Mouse (Mus musculus): ENCODE data around the gene Dnajb1. TPM values are rescaled to one million over a fixed set of nuclear protein-coding genes. Genes with fewer than 3 reads are reported as not detected.

Dnajb1 gene
- polyA plus RNA-seq, 1 experiment from 2014 or later: 49.3 TPM

DNA sequence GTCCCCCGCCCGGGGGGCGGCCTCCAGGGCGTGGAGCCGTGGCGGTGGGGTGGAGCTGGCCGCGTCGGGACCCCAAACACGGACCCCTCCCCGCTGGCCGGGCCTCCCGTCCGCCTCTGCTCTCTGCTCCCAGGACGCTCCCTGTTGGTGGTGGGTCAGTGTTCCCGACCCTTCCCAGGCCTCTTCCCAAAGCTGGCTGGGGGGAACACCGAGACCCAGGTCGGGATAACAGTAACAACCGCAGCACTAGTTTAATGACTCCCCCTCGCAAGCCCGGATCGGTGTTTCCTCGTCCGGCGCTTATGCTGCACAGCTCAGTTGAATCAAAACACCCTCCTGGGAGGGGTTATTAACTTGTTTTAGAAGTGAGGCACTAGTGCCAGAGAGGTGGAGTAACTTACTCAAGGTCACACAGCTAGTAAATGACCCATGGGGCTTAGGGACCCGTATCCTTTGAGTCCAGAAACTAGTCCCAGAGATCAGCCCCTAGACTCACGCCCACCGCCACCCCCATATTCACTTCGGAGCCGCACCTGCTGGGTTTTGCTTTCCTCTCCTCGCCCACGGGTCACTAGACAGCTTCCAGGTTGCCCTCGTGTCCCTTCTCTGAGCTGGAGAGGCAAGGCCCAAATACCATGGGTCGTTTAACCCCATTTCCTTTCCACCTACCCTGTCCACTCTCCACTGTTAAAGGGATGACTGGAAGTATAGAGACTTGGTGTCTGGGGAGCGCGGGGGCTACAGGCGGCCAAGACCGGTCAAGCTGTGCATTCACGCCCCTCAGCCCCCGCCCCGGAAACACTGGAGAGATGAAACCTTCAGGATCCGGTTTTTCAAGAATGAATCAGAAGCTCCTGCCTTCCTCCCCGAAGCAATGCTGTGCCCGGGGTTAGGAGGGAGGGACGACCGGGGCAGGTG, 45.0 kb downstream of the Dnajb1 start:
- H3K9me3 ChIP-seq (replicated peaks; ENCODE audit: control insufficient read depth, low read length): no peaks in the 10 kb centered on the region
- peak overlapping the region; percentile 92 for H3K4me3 ChIP-seq (ENCODE audit: low read length)
- H3K27ac ChIP-seq (ENCODE audit: low read length): peak overlapping the region; percentile 80
- 1% methylated on average over 46 of the region's 46 CpGs for WGBS
- no peak; the same call in 1 of the 2 replicates for ATAC-seq (replicated peaks; ENCODE audit: extremely low read depth, insufficient read depth, low FRiP score)
- peaks cover 4% of the 10 kb centered on the region for H3K36me3 ChIP-seq (ENCODE audit: control insufficient read depth, insufficient read depth)
- no peaks in the 10 kb centered on the region for H3K27me3 ChIP-seq (ENCODE audit: control insufficient read depth, insufficient read depth, low read length)
- peaks cover 20% of the 10 kb centered on the region for H3K4me1 ChIP-seq (ENCODE audit: control insufficient read depth, insufficient read depth, low read length)
- H3K4me2 ChIP-seq (ENCODE audit: low read depth, low read length): peak overlapping the region; percentile 94
- H3K9ac ChIP-seq (ENCODE audit: low read length): peak overlapping the region; percentile 96

DNA sequence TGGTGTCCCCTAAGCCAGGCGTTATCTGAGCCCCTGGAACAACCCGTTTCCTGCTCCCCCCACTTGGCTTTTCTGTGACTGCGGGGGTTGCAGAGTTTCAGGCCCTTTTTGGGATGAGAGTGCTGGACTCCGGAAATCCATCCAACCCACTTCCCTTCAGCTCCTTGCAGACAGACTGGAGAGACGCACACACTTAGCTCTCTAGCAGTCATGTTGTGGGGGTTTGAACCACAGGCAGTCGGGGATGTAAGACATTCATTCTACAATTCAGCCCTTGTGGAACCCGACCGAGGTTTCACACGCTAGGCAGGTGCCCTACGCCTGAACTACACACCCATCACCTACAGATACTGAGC, 45.6 kb downstream of the Dnajb1 start:
- Histone ChIP-seq H3K4me1 (ENCODE audit: control insufficient read depth, insufficient read depth, low read length) (peaks cover 20% of the 10 kb centered on the region), H3K4me2 (ENCODE audit: low read depth, low read length) (peak overlapping the region; percentile 94), H3K4me3 (ENCODE audit: low read length) (peak overlapping the region; percentile 92), H3K27ac (ENCODE audit: low read length) (peak overlapping the region; percentile 80), H3K36me3 (ENCODE audit: control insufficient read depth, insufficient read depth) (peaks cover 4% of the 10 kb centered on the region), H3K27me3 (ENCODE audit: control insufficient read depth, insufficient read depth, low read length) (no peaks in the 10 kb centered on the region), H3K9me3 (replicated peaks; ENCODE audit: control insufficient read depth, low read length) (no peaks in the 10 kb centered on the region), H3K9ac (ENCODE audit: low read length) (peak overlapping the region; percentile 96)
- ATAC-seq (replicated peaks; ENCODE audit: extremely low read depth, insufficient read depth, low FRiP score): no peak
- WGBS: 29% methylated on average over 10 of the region's 10 CpGs

DNA sequence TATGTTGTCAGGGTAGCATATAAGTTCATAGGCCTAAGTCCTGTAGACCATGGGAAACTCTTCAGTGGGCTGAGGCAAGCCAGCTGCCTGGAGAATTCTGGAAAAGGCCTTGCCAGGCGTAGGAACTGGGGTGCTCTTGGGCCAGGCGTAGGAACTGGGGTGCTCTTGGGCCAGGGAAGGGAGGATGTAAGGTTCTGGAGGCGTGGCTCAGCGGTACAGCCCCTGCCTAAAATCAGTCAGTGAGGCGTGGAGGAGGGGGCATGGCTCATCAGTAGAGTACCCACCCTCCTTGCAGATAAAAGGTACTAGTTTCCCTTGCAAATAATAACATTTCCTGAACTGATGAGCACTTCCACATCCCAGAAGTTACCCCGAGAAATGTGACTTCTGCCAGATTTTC, 46.7 kb downstream of the Dnajb1 start:
- WGBS: 89% methylated on average over 6 of the region's 6 CpGs
- no peak for ATAC-seq (replicated peaks; ENCODE audit: extremely low read depth, insufficient read depth, low FRiP score)
- Histone ChIP-seq H3K27ac (ENCODE audit: low read length) (no peak overlapping the region), H3K36me3 (ENCODE audit: control insufficient read depth, insufficient read depth) (peaks cover 4% of the 10 kb centered on the region), H3K4me2 (ENCODE audit: low read depth, low read length) (no peak overlapping the region), H3K9me3 (replicated peaks; ENCODE audit: control insufficient read depth, low read length) (no peaks in the 10 kb centered on the region), H3K27me3 (ENCODE audit: control insufficient read depth, insufficient read depth, low read length) (no peaks in the 10 kb centered on the region), H3K4me3 (ENCODE audit: low read length) (no peak overlapping the region), H3K9ac (ENCODE audit: low read length) (no peak overlapping the region), H3K4me1 (ENCODE audit: control insufficient read depth, insufficient read depth, low read length) (peaks cover 20% of the 10 kb centered on the region)

DNA sequence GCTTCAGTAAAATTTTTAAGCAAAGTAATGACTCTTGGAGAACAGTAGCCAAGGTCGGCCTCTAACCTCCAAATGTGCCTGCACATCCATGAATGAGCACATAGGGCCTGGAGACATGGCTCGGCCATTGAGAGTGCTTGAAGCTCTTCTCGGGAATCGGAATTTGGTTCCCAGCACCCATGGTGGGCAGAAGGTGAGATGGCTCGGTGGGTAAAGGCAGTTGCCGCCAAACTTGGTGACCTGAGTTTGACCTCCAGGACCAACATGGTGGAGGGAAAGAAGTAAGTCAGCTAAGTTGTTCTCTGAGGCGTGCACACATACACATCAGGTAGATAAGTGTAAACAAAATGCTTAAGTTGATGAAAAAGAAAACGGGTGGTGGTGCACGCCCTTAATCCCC, 48.0 kb downstream of the Dnajb1 start:
- Histone ChIP-seq H3K9ac (ENCODE audit: low read length) (no peak overlapping the region), H3K36me3 (ENCODE audit: control insufficient read depth, insufficient read depth) (peaks cover 4% of the 10 kb centered on the region), H3K4me2 (ENCODE audit: low read depth, low read length) (no peak overlapping the region), H3K4me3 (ENCODE audit: low read length) (no peak overlapping the region), H3K9me3 (replicated peaks; ENCODE audit: control insufficient read depth, low read length) (no peaks in the 10 kb centered on the region), H3K27ac (ENCODE audit: low read length) (no peak overlapping the region), H3K27me3 (ENCODE audit: control insufficient read depth, insufficient read depth, low read length) (no peaks in the 10 kb centered on the region), H3K4me1 (ENCODE audit: control insufficient read depth, insufficient read depth, low read length) (peaks cover 29% of the 10 kb centered on the region)
- no peak for ATAC-seq (replicated peaks; ENCODE audit: extremely low read depth, insufficient read depth, low FRiP score)
- 91% methylated on average over 9 of the region's 9 CpGs for WGBS

DNA sequence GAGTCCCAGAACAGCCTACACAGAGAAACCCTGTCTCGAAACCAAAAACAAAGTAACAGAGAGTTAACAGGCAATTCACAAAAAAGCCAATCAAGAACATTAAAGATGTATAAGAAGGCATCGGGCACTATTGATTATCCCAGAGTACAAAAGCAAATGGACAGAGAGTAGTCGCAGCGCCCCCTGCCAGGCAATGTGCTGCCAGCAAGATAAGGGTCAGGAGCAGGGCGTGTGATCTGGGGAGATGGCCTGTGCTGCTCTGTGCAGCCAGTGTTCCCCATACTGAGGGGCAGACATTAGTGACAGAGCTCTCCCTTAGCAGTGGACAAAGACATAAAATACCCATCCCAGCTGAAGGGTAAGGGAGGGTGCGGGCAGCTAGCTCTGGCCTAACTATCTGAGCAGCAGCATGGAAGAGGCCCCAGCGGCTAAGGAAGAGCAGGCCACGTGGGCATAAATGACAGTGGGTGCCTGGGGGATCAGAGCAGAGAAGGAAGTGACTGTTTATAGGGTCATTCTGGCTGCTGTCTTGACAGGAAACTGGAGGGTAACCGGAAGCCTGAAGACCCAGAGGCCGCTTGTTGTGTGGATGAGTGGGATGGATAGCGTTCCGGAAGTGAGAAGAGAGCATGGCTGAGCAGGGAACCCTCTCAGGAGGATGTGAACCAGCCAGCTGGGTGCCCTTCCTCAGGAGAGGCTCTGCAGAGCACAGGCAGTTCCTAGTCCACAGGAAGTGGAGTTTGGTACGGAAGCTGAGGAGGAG, 48.7 kb downstream of the Dnajb1 start:
- peaks cover 4% of the 10 kb centered on the region for H3K36me3 ChIP-seq (ENCODE audit: control insufficient read depth, insufficient read depth)
- H3K4me1 ChIP-seq (ENCODE audit: control insufficient read depth, insufficient read depth, low read length): peaks cover 33% of the 10 kb centered on the region
- H3K27ac ChIP-seq (ENCODE audit: low read length): peak overlapping the region; percentile 41; the same call in 1 of the 2 replicates
- no peaks in the 10 kb centered on the region for H3K9me3 ChIP-seq (replicated peaks; ENCODE audit: control insufficient read depth, low read length)
- no peak overlapping the region for H3K4me2 ChIP-seq (ENCODE audit: low read depth, low read length)
- no peak for ATAC-seq (replicated peaks; ENCODE audit: extremely low read depth, insufficient read depth, low FRiP score)
- H3K4me3 ChIP-seq (ENCODE audit: low read length): no peak overlapping the region
- WGBS: 65% methylated on average over 13 of the region's 13 CpGs
- H3K27me3 ChIP-seq (ENCODE audit: control insufficient read depth, insufficient read depth, low read length): no peaks in the 10 kb centered on the region
- no peak overlapping the region for H3K9ac ChIP-seq (ENCODE audit: low read length)

DNA sequence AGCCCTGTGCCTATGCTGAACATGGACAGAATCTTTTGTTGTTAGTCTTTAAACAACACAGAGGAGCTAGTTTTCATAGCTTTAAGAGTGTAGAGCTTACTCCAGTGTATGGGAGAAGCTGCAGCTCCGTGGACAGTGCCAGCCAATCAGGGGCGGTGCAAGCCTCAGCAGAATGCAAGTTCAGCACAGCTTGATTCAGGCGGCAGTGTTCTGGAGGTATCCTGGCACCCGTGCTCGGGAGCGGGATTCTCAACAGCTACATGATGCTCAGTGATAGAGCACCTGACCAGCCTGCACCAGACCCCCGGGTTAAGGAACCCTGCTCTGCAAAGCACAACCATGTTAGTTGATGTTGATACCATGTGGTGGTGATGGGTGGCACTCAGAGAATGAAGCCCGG, 52.6 kb downstream of the Dnajb1 start:
- no peaks in the 10 kb centered on the region for H3K27me3 ChIP-seq (ENCODE audit: control insufficient read depth, insufficient read depth, low read length)
- H3K36me3 ChIP-seq (ENCODE audit: control insufficient read depth, insufficient read depth): peaks cover 7% of the 10 kb centered on the region
- WGBS: 13% methylated on average over 8 of the region's 8 CpGs
- no peak for ATAC-seq (replicated peaks; ENCODE audit: extremely low read depth, insufficient read depth, low FRiP score)
- H3K27ac ChIP-seq (ENCODE audit: low read length): no peak overlapping the region
- no peak overlapping the region for H3K4me3 ChIP-seq (ENCODE audit: low read length)
- peak overlapping the region; percentile 52 for H3K4me2 ChIP-seq (ENCODE audit: low read depth, low read length)
- H3K4me1 ChIP-seq (ENCODE audit: control insufficient read depth, insufficient read depth, low read length): peaks cover 29% of the 10 kb centered on the region
- peak overlapping the region; percentile 32; the same call in 1 of the 2 replicates for H3K9ac ChIP-seq (ENCODE audit: low read length)
- no peaks in the 10 kb centered on the region for H3K9me3 ChIP-seq (replicated peaks; ENCODE audit: control insufficient read depth, low read length)

DNA sequence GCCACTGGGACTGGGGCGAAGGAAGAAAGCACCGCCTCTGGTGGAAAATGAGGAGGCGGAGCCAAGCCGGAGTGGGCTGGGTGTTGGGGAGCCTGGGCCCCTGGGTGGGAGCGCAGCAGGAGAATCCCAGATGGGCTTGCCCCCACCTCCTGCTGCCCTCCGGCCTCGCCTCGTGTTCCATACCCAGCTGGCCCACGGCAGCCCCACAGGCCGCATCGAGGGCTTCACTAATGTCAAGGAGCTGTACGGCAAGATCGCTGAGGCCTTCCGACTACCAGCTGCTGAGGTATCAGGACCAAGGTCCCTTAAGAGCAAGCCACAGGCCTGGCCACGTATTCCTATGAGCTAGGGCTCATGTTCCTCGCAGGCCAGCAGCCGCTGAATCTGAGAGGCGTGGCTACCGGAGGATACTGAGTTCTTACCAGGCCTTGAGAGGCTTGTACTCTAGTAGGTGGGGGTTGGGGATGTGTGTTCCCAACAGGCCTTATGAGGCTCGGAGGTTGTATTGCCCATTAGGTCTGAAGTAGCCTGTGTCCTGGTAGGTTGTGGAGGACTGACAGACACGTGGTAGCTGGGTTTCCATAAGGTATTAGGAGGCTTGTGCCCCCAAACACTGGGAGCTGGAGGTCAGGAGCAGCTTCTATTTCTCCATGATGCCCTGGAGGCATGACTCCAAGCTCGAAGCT, 53.1 kb downstream of the Dnajb1 start:
- WGBS: 21% methylated on average over 22 of the region's 22 CpGs
- Histone ChIP-seq H3K4me3 (ENCODE audit: low read length) (peak overlapping the region; percentile 6; the same call in 1 of the 2 replicates), H3K27me3 (ENCODE audit: control insufficient read depth, insufficient read depth, low read length) (no peaks in the 10 kb centered on the region), H3K27ac (ENCODE audit: low read length) (no peak overlapping the region), H3K4me2 (ENCODE audit: low read depth, low read length) (peak overlapping the region; percentile 52), H3K4me1 (ENCODE audit: control insufficient read depth, insufficient read depth, low read length) (peaks cover 30% of the 10 kb centered on the region), H3K9ac (ENCODE audit: low read length) (peak overlapping the region; percentile 32; the same call in 1 of the 2 replicates), H3K36me3 (ENCODE audit: control insufficient read depth, insufficient read depth) (peaks cover 7% of the 10 kb centered on the region), H3K9me3 (replicated peaks; ENCODE audit: control insufficient read depth, low read length) (no peaks in the 10 kb centered on the region)
- ATAC-seq (replicated peaks; ENCODE audit: extremely low read depth, insufficient read depth, low FRiP score): no peak
